Mouse (Mus musculus) inflammation-experienced regulatory T-cells (primary cell): ENCODE results near the gene Gm3573. TPM values are rescaled to one million over a fixed set of nuclear protein-coding genes. Genes with fewer than 3 reads are reported as not detected.

Experiments
- polyA plus RNA-seq, 2 experiments: library from polyadenylated mRNA; unstranded; fragments of 100-300 nt; shearing (Covaris generic); gene quantifications; one replicate each; pipeline ENCODE4 v1.2.1; 2017

Gene Gm3573
- not detected for polyA plus RNA-seq

DNA sequence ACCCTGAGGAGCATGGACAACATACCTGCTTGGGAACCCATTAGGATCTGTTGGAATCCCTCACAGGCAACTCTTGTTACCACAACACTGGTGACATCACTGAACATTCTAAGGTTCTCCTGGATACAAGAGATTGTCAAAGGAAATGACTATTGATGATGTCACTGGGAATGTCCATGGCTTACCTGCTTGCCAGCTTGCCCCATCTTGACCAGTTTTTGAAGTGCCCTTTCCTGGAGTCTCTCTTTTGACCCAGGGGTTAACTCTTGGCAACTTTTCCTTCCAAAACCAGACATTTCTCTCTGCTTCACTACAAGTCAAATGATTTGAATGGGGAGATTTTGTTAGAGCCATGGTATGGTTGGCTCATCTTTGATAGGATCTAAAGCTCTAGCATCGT lies at the start of gene Gm3573:
Gene Gm3573 (minus strand): TSS at position 101 of the 400 bp plus-strand sequence.

GRCm38 (mm10) chr14:42162522-42162921 lies 28.1 kb downstream of the Gm3573 start, which contains the start of gene Gm17027:
Gm17027 (minus strand) TSS chr14:42162622.

Other genes starting within 250 kb of the Gm3573 start
- gene 1700024B05Rik, start 246.8 kb downstream of the Gm3573 start, polyA plus RNA-seq = 1 to 10 TPM in 1 of 2 experiments, under 1 TPM in 1; 0.28 to 1.6 TPM
- not detected for gene Gm6401, start 222.9 kb downstream of the Gm3573 start, polyA plus RNA-seq
- not detected for gene Gm3543, start 207.5 kb downstream of the Gm3573 start, polyA plus RNA-seq
- gene Gm7951, start 73.4 kb downstream of the Gm3573 start, polyA plus RNA-seq = under 1 TPM in 1 of 2 experiments, not detected in 1; 0.28 TPM
- gene Gm17027, start 28.2 kb downstream of the Gm3573 start, polyA plus RNA-seq = not detected
- not detected for gene Gm17026, start 69.3 kb upstream of the Gm3573 start, polyA plus RNA-seq
- gene Gm9611, start 106.6 kb upstream of the Gm3573 start, polyA plus RNA-seq = 1 to 10 TPM in 1 of 2 experiments, not detected in 1; 1.3 TPM
- gene Gm7995, start 119.4 kb upstream of the Gm3573 start, polyA plus RNA-seq = not detected
- 1 to 10 TPM in 1 of 2 experiments, not detected in 1; 1.3 TPM for gene Gm8005, start 248.9 kb upstream of the Gm3573 start, polyA plus RNA-seq